Mouse (Mus musculus) heart, adult 18-20 months (tissue): ENCODE results near the gene Coq2. TPM values are rescaled to one million over a fixed set of nuclear protein-coding genes. Genes with fewer than 3 reads are reported as not detected.
A peak's percentile ranks its signal among the peaks of the same experiment; 100 is the strongest.

Experiments used
- DNase-seq, 2 experiments: peaks; one replicate each; pipeline ENCODE4 v3.0.0; 2021 to 2022; ENCODE audit warnings: mixed read lengths in 1 of 2
- total RNA-seq, 2 experiments: library from RNA; stranded (reverse); gene quantifications; 2 replicates each; pipeline ENCODE4 v1.2.3; 2021

Gene Coq2
- total RNA-seq, 2 experiments from 2014 or later = 104 to 107 TPM

DNA sequence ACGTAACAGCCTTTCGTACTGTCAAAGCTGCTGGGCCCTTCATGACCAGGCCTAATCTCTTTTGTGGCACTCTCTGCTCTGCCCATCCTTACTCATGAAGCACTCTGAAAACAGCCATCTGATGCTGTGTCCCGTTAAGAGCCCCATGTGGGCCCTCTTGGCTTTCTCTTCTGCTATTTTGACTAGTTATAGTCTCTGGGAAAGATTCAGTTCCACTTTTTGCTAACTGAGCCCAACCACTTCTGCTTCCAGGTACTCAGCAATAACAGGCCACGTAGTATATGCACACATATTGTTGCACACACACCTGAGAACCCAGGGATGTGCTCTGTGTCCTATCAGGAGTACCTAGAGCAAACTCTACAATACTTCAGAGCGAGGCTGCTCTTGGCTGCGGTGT is 11.9 kb downstream of the Coq2 start:
- DNase-seq = peak in 1 of 2 experiments; percentile 33

GRCm38 (mm10) chr5:100658460-100658859 is 16.5 kb downstream of the Coq2 start:
- DNase-seq = no peak

DNA sequence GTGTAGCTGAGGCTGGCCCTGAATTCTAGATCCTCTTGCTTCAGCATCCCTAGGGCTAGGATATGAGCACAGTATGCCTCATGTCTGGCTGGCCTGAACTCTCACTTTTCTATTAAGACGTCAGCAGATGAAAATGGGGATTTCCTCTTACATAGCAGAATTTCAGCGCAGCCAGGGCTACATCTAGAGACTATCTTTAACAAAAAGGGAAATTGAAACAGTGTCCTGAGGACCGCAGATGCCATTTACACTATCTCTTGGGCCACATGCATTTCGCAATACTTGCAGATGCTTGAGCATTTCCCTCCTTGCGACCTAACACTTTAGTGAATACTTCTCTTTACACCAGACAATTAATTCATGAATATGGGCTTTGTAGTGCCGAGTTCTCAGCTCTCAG is 18.6 kb downstream of the Coq2 start:
- peak in 1 of 2 experiments; percentile 54 for DNase-seq

- no peak for DNase-seq
Measured at GRCm38 (mm10) chr5:100652327-100652726, 22.6 kb downstream of the Coq2 start.

- no peak for DNase-seq
Measured at GRCm38 (mm10) chr5:100651486-100651885, 23.5 kb downstream of the Coq2 start.

DNA sequence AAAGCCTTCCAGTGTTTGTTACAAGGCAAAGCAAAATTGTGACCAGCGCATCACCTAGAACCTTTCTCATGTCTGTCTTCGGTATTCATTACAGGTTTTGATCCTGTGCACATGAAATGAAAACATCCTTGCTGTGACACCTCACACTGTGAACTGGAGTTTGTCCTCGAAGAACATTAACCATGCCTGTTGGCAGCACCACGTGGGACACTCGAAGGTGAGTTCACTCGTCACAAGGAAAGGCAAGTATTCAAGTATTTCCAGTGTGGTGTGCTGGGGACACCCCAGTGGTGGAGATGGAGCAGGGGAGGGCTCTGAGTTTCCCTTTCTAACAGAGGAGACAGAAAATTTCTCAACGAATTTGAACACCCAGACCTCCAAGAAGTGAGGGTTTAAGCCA is 24.0 kb downstream of the Coq2 start:
- DNase-seq = no peak

GRCm38 (mm10) chr5:100648546-100648945 is 26.4 kb downstream of the Coq2 start:
- DNase-seq = no peak

DNA sequence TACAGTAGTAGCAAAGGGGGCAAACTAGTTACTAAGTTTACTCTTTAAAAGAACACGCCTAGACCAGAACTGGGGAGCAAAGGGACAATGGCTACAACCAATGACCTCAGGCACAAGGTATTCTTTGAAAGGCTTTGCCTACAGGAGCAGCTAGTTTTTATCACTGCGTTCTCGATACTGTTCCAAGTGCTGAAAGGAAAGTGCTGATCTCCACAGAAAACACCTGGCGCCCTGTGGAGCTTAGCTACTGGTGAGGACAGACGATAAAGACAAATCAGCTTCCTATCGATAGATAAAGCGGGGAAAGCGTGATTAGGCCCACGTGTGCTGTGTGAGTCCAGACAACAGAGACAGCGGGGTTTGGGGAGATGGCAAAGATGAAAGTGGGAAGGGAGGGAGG is 26.9 kb downstream of the Coq2 start:
- no peak for DNase-seq

- no peak for DNase-seq
Measured at GRCm38 (mm10) chr5:100646558-100646957, 28.4 kb downstream of the Coq2 start.

DNA sequence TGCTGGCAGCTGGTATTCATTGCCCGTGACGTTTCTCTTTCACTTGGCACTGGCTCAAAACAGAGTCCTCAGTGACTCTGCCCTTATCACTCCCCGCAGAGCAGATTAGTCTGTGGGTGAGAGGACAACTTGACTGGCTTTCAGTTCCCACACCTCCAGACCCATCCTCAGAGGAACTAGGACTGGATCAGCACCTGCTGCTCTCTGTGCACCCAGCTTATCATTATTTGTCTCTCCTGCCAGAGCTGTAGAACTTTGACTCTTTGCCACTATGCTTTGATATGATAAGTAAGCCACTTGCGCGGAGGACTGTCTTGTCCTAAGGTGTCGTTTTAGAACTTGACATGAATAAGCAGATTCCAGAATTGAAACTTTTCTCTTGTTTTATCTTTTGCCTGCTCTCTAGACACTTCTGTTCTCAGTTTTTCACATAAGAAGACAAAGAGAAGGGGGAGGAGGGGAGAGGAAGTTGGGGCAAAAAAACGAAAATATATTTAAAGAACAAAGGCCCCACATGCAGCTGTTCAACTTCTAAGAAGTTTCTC is 30.9 kb downstream of the Coq2 start:
- peak; percentile 49 to 59 for DNase-seq

- DNase-seq = peak; percentile 35 to 62
Measured at GRCm38 (mm10) chr5:100643253-100643990, 31.5 kb downstream of the Coq2 start.

DNA sequence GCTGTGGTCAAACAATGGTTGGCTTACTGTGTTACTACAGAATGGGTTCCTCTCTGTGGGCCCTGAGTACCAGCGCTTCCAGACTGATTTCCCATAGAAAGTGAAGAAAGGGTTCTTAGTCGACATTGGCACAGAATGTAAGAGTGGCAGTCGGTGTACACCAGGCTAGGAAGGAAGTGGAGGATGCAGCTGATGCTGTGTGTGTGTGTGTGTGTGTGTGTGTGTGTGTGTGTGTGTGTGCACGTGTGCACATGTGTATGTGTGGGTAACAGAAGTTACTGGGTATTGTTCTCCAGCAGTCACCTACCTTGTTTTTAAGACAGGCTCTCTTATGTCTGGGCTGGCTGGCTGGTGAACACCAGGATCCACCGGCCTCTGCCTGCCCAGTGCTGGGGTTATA is 32.6 kb downstream of the Coq2 start:
- no peak for DNase-seq

DNA sequence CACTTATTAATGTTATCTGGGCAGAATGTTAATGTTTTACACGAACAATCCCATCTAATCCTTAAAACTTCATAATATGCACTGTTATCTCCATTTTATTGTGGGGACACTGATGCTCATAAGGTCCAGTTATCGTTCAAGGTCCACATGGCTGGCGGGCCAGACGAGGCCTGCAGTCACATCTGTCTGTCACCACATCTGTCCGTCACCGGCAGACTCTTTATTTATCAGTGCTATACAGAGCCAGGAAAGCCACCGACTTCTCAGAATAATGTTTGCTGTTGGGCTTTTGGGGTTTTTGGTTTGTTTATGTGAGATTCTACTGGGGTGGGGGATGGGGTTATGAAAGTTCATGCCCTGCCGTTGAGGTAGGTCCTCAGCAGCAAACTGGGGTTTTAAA is 36.5 kb downstream of the Coq2 start:
- no peak for DNase-seq

DNA sequence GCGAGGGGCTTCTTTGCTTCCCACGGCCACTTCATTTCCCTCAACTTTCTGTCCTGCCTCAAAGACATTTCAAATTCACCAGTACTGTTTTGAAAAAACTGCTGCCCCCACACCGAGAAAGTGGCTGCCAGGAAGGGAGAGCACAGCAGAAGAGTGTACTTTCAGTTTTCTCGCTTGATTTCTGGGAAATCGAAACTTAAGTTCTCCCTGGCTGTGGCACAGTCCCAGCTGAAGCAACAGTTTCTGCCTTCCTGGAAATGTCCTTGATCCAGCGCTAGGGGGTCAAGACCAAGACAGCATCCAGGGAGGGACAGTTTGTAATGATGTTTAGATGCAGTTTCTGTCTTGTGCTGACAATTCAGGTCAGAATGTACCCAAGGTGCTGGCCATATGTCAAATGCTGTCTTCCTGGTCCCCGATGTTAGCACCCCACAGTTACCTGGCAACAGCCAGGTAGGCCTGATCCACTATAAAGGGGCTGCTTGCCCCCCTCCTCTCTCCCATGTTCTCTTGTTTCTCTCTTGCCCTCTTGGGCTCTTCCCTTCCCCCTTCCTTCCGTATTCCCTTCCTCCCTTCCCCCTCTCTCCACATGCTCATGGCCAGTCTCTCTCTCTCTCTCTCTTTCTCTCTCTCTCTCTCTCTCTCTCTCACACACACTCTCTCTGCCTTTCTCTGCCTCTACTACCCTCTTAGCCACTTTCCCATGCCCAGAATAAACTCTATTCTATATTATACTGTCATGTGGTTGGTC is 38.0 kb downstream of the Coq2 start:
- DNase-seq = peak; percentile 63 to 76

- DNase-seq = no peak
Measured at GRCm38 (mm10) chr5:100635908-100636307, 39.0 kb downstream of the Coq2 start.

- no peak for DNase-seq
Measured at GRCm38 (mm10) chr5:100634885-100635478, 40.0 kb downstream of the Coq2 start.

GRCm38 (mm10) chr5:100632540-100633129 is 42.3 kb downstream of the Coq2 start:
- DNase-seq = peak; percentile 54 to 81

- no peak for DNase-seq
Measured at GRCm38 (mm10) chr5:100628807-100629206, 46.1 kb downstream of the Coq2 start.

DNA sequence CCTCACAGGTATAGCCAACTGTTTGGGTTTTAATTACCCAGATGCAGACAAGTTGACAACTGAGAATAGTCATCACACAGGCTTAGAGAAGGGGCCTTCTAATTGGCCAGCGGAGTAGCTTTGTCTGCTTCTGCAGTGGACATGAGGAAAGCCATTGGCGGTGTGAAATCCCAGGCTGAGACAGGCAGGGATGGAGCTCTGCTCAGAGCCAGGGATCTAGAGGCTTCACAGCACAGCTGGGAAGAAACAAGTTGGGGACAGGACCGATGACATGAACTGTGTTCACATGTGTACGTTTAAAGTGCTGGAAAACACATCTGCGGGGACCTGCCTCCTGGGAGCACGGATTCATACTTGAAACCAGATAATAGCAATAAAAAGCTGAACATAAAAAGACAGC is 48.4 kb downstream of the Coq2 start:
- peak in 1 of 2 experiments; percentile 16 for DNase-seq

DNA sequence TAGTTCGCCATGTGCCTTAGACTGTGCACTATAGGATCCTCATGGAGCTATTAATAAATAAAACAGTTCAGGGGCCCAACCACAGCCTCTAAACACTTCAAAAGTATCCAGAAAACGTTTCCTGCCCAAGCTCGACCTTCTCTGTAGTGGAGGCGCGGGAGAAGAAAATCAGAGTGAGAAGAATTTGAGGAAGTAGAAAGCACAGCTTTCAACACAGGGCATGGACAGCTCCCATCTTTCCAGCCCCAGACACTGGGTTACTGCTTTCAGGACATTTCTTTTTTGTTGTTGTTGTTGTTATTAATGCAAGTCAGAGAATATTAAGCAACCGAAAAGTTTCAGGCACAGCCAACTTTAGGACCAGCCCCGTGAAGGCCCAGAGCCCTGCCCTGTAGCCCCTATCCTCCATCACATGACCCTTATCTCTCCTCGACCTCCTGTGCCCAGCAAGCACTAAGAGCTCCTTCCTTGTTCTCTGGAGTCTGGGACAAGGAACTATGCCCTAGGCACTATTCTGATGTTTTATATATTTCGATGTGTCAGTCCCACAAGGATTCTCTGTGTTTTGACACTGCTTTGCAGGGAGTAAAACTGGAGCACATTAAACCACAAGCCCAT is 50.1 kb downstream of the Coq2 start:
- DNase-seq = no peak

DNA sequence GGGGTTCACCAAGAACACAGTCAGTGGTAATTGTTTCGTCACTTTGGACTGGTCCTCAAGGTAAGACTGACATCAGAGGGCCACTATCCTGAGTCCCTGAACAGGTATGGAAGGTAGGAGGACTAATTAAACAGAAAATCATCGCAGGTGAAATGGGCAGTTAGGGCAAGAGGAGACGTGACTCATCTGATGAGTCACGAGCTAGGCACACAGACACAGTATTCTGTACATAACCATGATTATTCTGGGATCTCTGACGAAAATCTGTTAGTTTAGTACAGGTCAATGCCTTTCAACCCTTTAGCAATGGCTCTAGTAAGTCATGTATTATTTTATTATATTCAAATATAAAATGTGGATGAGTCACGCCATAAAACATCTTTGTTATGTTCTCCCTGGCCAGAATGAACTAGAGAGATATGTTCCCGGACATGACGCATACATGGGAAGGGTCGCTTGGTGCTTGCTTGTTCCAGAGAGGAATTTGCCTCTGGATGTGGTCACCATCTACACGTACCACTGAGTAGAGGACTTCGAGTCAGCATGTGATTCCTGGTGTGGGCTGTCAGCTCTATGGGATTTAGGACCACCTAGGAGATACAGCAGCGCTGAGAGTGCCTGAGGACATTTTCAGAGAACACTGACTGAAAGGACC is 52.3 kb downstream of the Coq2 start:
- DNase-seq = no peak
